Mouse (Mus musculus) ES-E14 (cell line): ENCODE results near the gene Tnfrsf11a. TPM values are rescaled to one million over a fixed set of nuclear protein-coding genes. Genes with fewer than 3 reads are reported as not detected.
A peak's percentile ranks its signal among the peaks of the same experiment; 100 is the strongest.

Source experiments
- DNase-seq: peaks from one replicate; pipeline ENCODE4 v3.0.0-alpha.2; 2013; ENCODE audit warnings: low read depth, low spot score
- H3K27ac ChIP-seq: 2 replicates; pipeline ENCODE4 v1.5.1; 2012; ENCODE audit warnings: low read depth, mild to moderate bottlenecking, low read length, moderate library complexity, mixed read lengths; ENCODE audit not compliant: poor library complexity, insufficient read depth, severe bottlenecking
- H3K36me3 ChIP-seq: 2 replicates; pipeline ENCODE4 v1.6.1; 2012; ENCODE audit warnings: mild to moderate bottlenecking, low read length, moderate library complexity, mixed read lengths; ENCODE audit not compliant: control insufficient read depth, poor library complexity, insufficient read depth, severe bottlenecking
- H3K4me1 ChIP-seq, 2 experiments: fragments of 150-350 bp in 1 of 2; sonication (generic) in 1 of 2; 2 replicates each; pipeline ENCODE4 v1.6.1; 2012; ENCODE audit warnings: low read length in 2 of 2, mild to moderate bottlenecking in 1 of 2, mixed read lengths in 1 of 2; ENCODE audit not compliant: control insufficient read depth in 2 of 2, insufficient read depth in 2 of 2, poor library complexity in 1 of 2
- H3K4me3 ChIP-seq, 2 experiments: fragments of 150-350 bp in 1 of 2; sonication (generic) in 1 of 2; 2 replicates each; pipeline ENCODE4 v1.5.1; 2012; ENCODE audit warnings: low read length in 2 of 2, low read depth in 1 of 2, mild to moderate bottlenecking in 1 of 2, mixed read lengths in 1 of 2; ENCODE audit not compliant: insufficient read depth in 1 of 2, poor library complexity in 1 of 2, severe bottlenecking in 1 of 2
- H3K9ac ChIP-seq: 2 replicates; pipeline ENCODE4 v1.6.1; 2012; ENCODE audit warnings: low read depth, mild to moderate bottlenecking, low read length, mixed read lengths; ENCODE audit not compliant: poor library complexity, insufficient read depth, severe bottlenecking
- H3K9me3 ChIP-seq: fragments of 150-350 bp; sonication (generic); 2 replicates; pipeline ENCODE4 v1.6.1; 2012; ENCODE audit warnings: low read depth, mild to moderate bottlenecking, low read length; ENCODE audit not compliant: control insufficient read depth, insufficient read depth
- CHD2 ChIP-seq: IDR thresholded peaks from 2 replicates; pipeline ENCODE4 v1.6.1; 2014; ENCODE audit warnings: mild to moderate bottlenecking, low read depth, low read length, inconsistent platforms
- HCFC1 ChIP-seq: IDR thresholded peaks from 2 replicates; pipeline ENCODE4 v1.6.1; 2012; ENCODE audit warnings: low read length, inconsistent platforms, borderline replicate concordance; ENCODE audit not compliant: insufficient read depth
- MAFK ChIP-seq: IDR thresholded peaks from 2 replicates; pipeline ENCODE4 v1.6.1; 2014; ENCODE audit warnings: mild to moderate bottlenecking, low read depth, low read length, inconsistent platforms; ENCODE audit not compliant: insufficient read depth
- ZC3H11A ChIP-seq: IDR thresholded peaks from 2 replicates; pipeline ENCODE4 v1.6.1; 2012; ENCODE audit warnings: low read depth, mild to moderate bottlenecking, inconsistent platforms, low read length, borderline replicate concordance
- ZNF384 ChIP-seq: IDR thresholded peaks from 2 replicates; pipeline ENCODE4 v1.6.1; 2012; ENCODE audit warnings: low read depth, low read length, inconsistent platforms
- in situ Hi-C, 2 experiments: fragments of 600-800 bp; cut with MboI; formaldehyde crosslinking; loops; one replicate each; pipeline ENCODE4 v1.15.1; 2025; ENCODE audit warnings: low sequenced_read_pairs in 2 of 2, inconsistent platforms in 1 of 2; ENCODE audit not compliant: unreplicated experiment in 2 of 2
- total RNA-seq: library from RNA; depleted of rRNA; stranded (reverse); fragments of 300-350 nt; gene quantifications from 2 replicates; pipeline ENCODE4 v1.2.3, GENCODE M21; 2012

Gene Tnfrsf11a
- total RNA-seq, 1 experiment = 2.1 TPM

DNA sequence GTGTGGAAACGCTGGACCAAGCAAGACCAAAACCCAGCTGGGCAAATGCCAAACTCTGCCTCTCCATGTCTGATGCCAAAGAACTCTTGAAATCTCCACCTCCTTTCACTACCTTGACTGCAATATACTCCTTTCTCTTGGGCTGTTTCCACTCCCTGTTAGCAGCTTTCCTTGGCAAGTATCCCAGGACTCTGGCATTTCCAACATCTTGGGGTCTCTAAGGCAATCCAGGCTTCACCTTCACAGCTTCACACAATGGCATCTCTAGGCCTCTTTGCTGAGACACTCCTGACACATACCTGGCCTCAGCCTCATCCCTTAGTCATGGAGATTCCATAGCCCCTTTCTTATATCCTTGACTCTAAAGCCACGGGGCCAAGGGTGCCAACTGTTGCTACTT, 9.8 kb upstream of the Tnfrsf11a start:
- no peak for DNase-seq
- no peaks in the 10 kb centered on the region for H3K36me3 ChIP-seq
- no peak overlapping the region for H3K27ac ChIP-seq
- in situ Hi-C loops = no loop called here
- H3K4me3 ChIP-seq = no peak overlapping the region
- no peaks in the 10 kb centered on the region for H3K4me1 ChIP-seq
- no peak overlapping the region for H3K9ac ChIP-seq
- TF ChIP-seq HCFC1 = no peak
- H3K9me3 ChIP-seq = no peaks in the 10 kb centered on the region

DNA sequence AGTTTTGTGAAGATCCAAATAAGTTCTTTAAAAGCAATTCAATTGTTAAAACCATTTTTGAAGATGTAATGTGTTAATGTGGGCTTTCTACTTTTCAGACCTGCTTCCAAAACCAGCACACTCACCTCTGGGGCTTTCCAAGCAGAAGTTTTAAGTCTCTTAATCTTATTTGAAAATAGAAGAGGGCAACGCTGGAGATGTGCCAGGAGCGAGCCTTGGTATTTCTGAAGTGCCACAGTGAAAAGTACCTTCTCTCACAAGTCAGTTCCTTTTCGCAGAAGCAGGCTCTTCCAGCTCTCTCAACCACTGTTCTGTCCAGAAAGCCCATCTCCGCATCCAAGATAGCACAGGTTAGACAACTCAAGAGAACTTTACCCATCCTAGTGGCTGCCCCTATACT, 4.1 kb upstream of the Tnfrsf11a start:
- in situ Hi-C loops = no loop called here
- DNase-seq = no peak
- Histone ChIP-seq H3K9me3 (no peaks in the 10 kb centered on the region), H3K36me3 (no peaks in the 10 kb centered on the region), H3K9ac (no peak overlapping the region), H3K27ac (no peak overlapping the region), H3K4me1 (no peaks in the 10 kb centered on the region), H3K4me3 (no peak overlapping the region)
- TF ChIP-seq CHD2 = no peak
- no peak for TF ChIP-seq MAFK
- no peak for TF ChIP-seq ZNF384
- TF ChIP-seq HCFC1 = no peak
- TF ChIP-seq ZC3H11A = no peak

DNA sequence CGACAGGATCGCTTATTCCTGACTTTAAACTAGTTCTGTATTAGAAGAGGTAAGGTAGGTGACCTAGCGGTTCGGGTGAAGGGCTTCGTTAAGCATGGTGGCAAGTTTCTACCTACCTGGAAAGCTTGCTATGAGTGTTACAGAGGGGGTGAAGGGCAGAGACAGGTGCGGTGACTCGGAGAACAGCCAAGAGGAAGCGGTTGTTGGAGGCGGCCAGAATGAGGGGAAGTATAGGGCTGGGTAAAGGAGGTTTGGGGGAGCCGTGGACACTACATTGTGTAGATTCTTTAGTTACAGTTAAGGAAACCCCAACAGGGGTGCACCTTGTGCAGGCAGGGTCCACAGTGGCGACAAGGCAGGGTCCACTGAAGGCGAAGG, 450 bp upstream of the Tnfrsf11a start:
- Histone ChIP-seq H3K9ac (no peak overlapping the region; the same call in 1 of the 2 replicates), H3K4me3 (peak overlapping the region; percentile 66 to 79), H3K36me3 (no peaks in the 10 kb centered on the region), H3K27ac (no peak overlapping the region), H3K9me3 (no peaks in the 10 kb centered on the region), H3K4me1 (no peaks in the 10 kb centered on the region)
- no peak for DNase-seq
- no peak for TF ChIP-seq CHD2
- TF ChIP-seq MAFK = no peak
- in situ Hi-C loops = no loop called here

DNA sequence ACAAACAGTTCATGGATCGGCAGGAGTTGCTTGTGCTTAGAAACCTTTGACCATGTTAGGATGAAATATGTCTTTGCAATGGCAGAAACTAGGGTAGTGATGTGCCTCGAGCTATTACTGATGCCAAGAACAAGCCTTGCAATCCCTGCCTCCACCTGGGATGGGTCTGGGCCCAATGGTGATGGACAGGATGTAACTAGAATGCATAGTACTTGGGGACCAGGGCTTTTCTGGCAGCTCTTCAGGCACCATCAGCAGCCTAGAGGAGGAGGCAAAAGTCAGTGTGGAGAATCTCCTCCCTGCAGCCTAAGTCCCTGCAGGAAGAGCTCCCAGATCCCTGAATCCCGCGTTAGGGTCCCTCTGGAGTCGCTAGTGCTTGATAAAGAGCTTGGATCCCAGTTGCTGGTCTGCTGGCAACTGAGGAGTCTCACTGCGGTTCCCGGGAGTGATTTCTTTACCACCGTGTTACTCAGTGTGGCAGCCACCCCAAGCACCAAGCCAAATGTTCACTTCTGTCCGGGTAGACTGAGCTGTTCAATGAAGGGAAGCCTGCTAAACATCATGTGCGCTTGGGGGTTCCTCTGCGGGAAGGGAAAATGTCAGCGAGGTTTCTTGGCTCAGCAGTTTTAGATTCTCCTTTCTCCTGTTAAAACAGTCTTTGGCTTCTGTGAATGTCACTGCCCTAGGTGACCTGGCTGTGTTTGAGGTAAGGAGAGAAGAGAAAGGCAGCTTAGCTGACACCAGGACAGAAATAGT, 1.1 kb downstream of the Tnfrsf11a start:
- Histone ChIP-seq H3K4me1 (peaks cover 0 to 1% of the 10 kb centered on the region in 2 experiments; a peak in 1 of 4 replicates), H3K27ac (no peak overlapping the region), H3K9ac (no peak overlapping the region), H3K36me3 (no peaks in the 10 kb centered on the region), H3K4me3 (peak overlapping the region; percentile 79 to 94), H3K9me3 (no peaks in the 10 kb centered on the region)
- no peak for DNase-seq
- in situ Hi-C loops = no loop called here
- no peak for TF ChIP-seq ZC3H11A
- TF ChIP-seq CHD2 = no peak
- no peak for TF ChIP-seq HCFC1
- no peak for TF ChIP-seq MAFK
- no peak for TF ChIP-seq ZNF384
